Mouse (Mus musculus) fibroblast of lung, adult 2 months (primary cell): ENCODE measurements around the gene Hoxd3.
A peak's percentile ranks its signal among the peaks of the same experiment; 100 is the strongest.

ENCODE experiments used
- DNase-seq: peaks from one replicate; pipeline ENCODE4 v3.0.0-alpha.2; 2011; ENCODE audit warnings: low read depth

The Hoxd3 gene

GRCm38 (mm10) chr2:74679596-74679971, 32.1 kb upstream of the Hoxd3 start:
- DNase-seq: no peak

GRCm38 (mm10) chr2:74679980-74680379, 31.7 kb upstream of the Hoxd3 start:
- DNase-seq: no peak

- no peak for DNase-seq
Measured at GRCm38 (mm10) chr2:74680561-74681398, 30.9 kb upstream of the Hoxd3 start.

- DNase-seq: no peak
Measured at GRCm38 (mm10) chr2:74681594-74682531, 29.9 kb upstream of the Hoxd3 start.

GRCm38 (mm10) chr2:74682796-74683195, 28.9 kb upstream of the Hoxd3 start:
- no peak for DNase-seq

GRCm38 (mm10) chr2:74683471-74683951, 28.2 kb upstream of the Hoxd3 start:
- DNase-seq: no peak

- no peak for DNase-seq
Measured at GRCm38 (mm10) chr2:74684106-74684505, 27.6 kb upstream of the Hoxd3 start.

- DNase-seq: no peak
Measured at GRCm38 (mm10) chr2:74685059-74685603, 26.6 kb upstream of the Hoxd3 start.

- peak; percentile 10 for DNase-seq
Measured at GRCm38 (mm10) chr2:74686301-74686987, 25.3 kb upstream of the Hoxd3 start.

- DNase-seq: no peak
Measured at GRCm38 (mm10) chr2:74686988-74687697, 24.6 kb upstream of the Hoxd3 start.

- DNase-seq: no peak
Measured at GRCm38 (mm10) chr2:74687698-74688555, 23.8 kb upstream of the Hoxd3 start.

- no peak for DNase-seq
Measured at GRCm38 (mm10) chr2:74688795-74689573, 22.7 kb upstream of the Hoxd3 start.

- no peak for DNase-seq
Measured at GRCm38 (mm10) chr2:74689574-74690337, 22.0 kb upstream of the Hoxd3 start.

GRCm38 (mm10) chr2:74690338-74690716, 21.4 kb upstream of the Hoxd3 start:
- DNase-seq: no peak

GRCm38 (mm10) chr2:74691022-74691951, 20.4 kb upstream of the Hoxd3 start, which contains the start of gene Hoxd10:
Gene Hoxd10 (plus strand): TSS chr2:74691924.
- no peak for DNase-seq

GRCm38 (mm10) chr2:74691995-74692807, 19.5 kb upstream of the Hoxd3 start:
- no peak for DNase-seq
